Mouse (Mus musculus): ENCODE measurements around the gene Gm9945. TPM values are rescaled to one million over a fixed set of nuclear protein-coding genes. Genes with fewer than 3 reads are reported as not detected.

Gene Gm9945
- polyA plus RNA-seq, 1 experiment, result not detected

GRCm38 (mm10) chr11:53481088-53481730, 1.2 kb downstream of the Gm9945 start:
- no peaks in the 10 kb centered on the region for H3K27me3 ChIP-seq (ENCODE audit: control insufficient read depth, insufficient read depth, insufficient read length)
- no peaks in the 10 kb centered on the region for H3K79me3 ChIP-seq (ENCODE audit: low read depth)
- no peaks in the 10 kb centered on the region for H3K36me3 ChIP-seq (ENCODE audit: control insufficient read depth, insufficient read depth)
- H3ac ChIP-seq (ENCODE audit: control insufficient read depth, insufficient read length, low read depth), result no peak overlapping the region
- H3K79me2 ChIP-seq (ENCODE audit: control insufficient read depth, insufficient read depth), result no peaks in the 10 kb centered on the region
- H3K4me3 ChIP-seq (ENCODE audit: insufficient read depth, poor library complexity, severe bottlenecking), result no peak overlapping the region
- no peak for TF ChIP-seq USF1 (IDR thresholded peaks at IDR 0.05; ENCODE audit: low read depth)
- no peak for TF ChIP-seq CTCF (IDR thresholded peaks at IDR 0.05; ENCODE audit: control insufficient read depth, insufficient read depth, insufficient read length)
- no peak for TF ChIP-seq CEBPB (IDR thresholded peaks at IDR 0.05; ENCODE audit: low read depth)
- TF ChIP-seq MAX (IDR thresholded peaks at IDR 0.05), result no peak
- no peak for TF ChIP-seq FOSL1 (IDR thresholded peaks at IDR 0.05; ENCODE audit: insufficient read depth, low read length, poor library complexity, severe bottlenecking)
- TF ChIP-seq MYOD1 (IDR thresholded peaks at IDR 0.05; ENCODE audit: control insufficient read depth, insufficient read length, low read depth), result no peak
- no peak for TF ChIP-seq MYOG (IDR thresholded peaks at IDR 0.05; ENCODE audit: control insufficient read depth, extremely low read depth, insufficient read length)

GRCm38 (mm10) chr11:53483159-53483891, 3.4 kb downstream of the Gm9945 start:
- no peak overlapping the region for H3ac ChIP-seq (ENCODE audit: control insufficient read depth, insufficient read length, low read depth)
- no peak overlapping the region for H3K4me3 ChIP-seq (ENCODE audit: insufficient read depth, poor library complexity, severe bottlenecking)
- H3K36me3 ChIP-seq (ENCODE audit: control insufficient read depth, insufficient read depth), result no peaks in the 10 kb centered on the region
- no peaks in the 10 kb centered on the region for H3K79me2 ChIP-seq (ENCODE audit: control insufficient read depth, insufficient read depth)
- no peaks in the 10 kb centered on the region for H3K79me3 ChIP-seq (ENCODE audit: low read depth)
- no peaks in the 10 kb centered on the region for H3K27me3 ChIP-seq (ENCODE audit: control insufficient read depth, insufficient read depth, insufficient read length)
- TF ChIP-seq FOSL1 (IDR thresholded peaks at IDR 0.05; ENCODE audit: insufficient read depth, low read length, poor library complexity, severe bottlenecking) (peak; percentile 7), MYOG (IDR thresholded peaks at IDR 0.05; ENCODE audit: control insufficient read depth, extremely low read depth, insufficient read length) (no peak)

- Histone ChIP-seq H3K36me3 (ENCODE audit: control insufficient read depth, insufficient read depth) (no peaks in the 10 kb centered on the region), H3K79me3 (ENCODE audit: low read depth) (no peaks in the 10 kb centered on the region)
- TF ChIP-seq MAX (IDR thresholded peaks at IDR 0.05) (peak; percentile 32), FOSL1 (IDR thresholded peaks at IDR 0.05; ENCODE audit: insufficient read depth, low read length, poor library complexity, severe bottlenecking) (no peak), USF1 (IDR thresholded peaks at IDR 0.05; ENCODE audit: low read depth) (peak; percentile 48), MYOG (IDR thresholded peaks at IDR 0.05; ENCODE audit: control insufficient read depth, extremely low read depth, insufficient read length) (no peak), MYOD1 (IDR thresholded peaks at IDR 0.05; ENCODE audit: control insufficient read depth, insufficient read length, low read depth) (no peak), CTCF (IDR thresholded peaks at IDR 0.05; ENCODE audit: control insufficient read depth, insufficient read depth, insufficient read length) (no peak), CEBPB (IDR thresholded peaks at IDR 0.05; ENCODE audit: low read depth) (no peak)
Observed at GRCm38 (mm10) chr11:53485719-53486118, 5.8 kb downstream of the Gm9945 start.

GRCm38 (mm10) chr11:53486351-53486750, 6.4 kb downstream of the Gm9945 start:
- TF ChIP-seq CTCF (IDR thresholded peaks at IDR 0.05; ENCODE audit: control insufficient read depth, insufficient read depth, insufficient read length) (no peak), MYOD1 (IDR thresholded peaks at IDR 0.05; ENCODE audit: control insufficient read depth, insufficient read length, low read depth) (no peak), MAX (IDR thresholded peaks at IDR 0.05) (no peak), FOSL1 (IDR thresholded peaks at IDR 0.05; ENCODE audit: insufficient read depth, low read length, poor library complexity, severe bottlenecking) (no peak), MYOG (IDR thresholded peaks at IDR 0.05; ENCODE audit: control insufficient read depth, extremely low read depth, insufficient read length) (no peak), USF1 (IDR thresholded peaks at IDR 0.05; ENCODE audit: low read depth) (no peak), CEBPB (IDR thresholded peaks at IDR 0.05; ENCODE audit: low read depth) (no peak)
- Histone ChIP-seq H3K79me3 (ENCODE audit: low read depth) (no peaks in the 10 kb centered on the region), H3K79me2 (ENCODE audit: control insufficient read depth, insufficient read depth) (no peaks in the 10 kb centered on the region), H3K4me3 (ENCODE audit: insufficient read depth, poor library complexity, severe bottlenecking) (no peak overlapping the region), H3K27me3 (ENCODE audit: control insufficient read depth, insufficient read depth, insufficient read length) (no peaks in the 10 kb centered on the region), H3K36me3 (ENCODE audit: control insufficient read depth, insufficient read depth) (no peaks in the 10 kb centered on the region), H3ac (ENCODE audit: control insufficient read depth, insufficient read length, low read depth) (no peak overlapping the region)

More at GRCm38 (mm10) chr11:53485719-53486118, 5.8 kb downstream of the Gm9945 start:
- Histone ChIP-seq H3K4me3 (ENCODE audit: insufficient read depth, poor library complexity, severe bottlenecking) (no peak overlapping the region), H3K79me2 (ENCODE audit: control insufficient read depth, insufficient read depth) (no peaks in the 10 kb centered on the region), H3ac (ENCODE audit: control insufficient read depth, insufficient read length, low read depth) (no peak overlapping the region), H3K27me3 (ENCODE audit: control insufficient read depth, insufficient read depth, insufficient read length) (no peaks in the 10 kb centered on the region)

- Histone ChIP-seq H3K79me2 (ENCODE audit: control insufficient read depth, insufficient read depth) (no peaks in the 10 kb centered on the region), H3K79me3 (ENCODE audit: low read depth) (no peaks in the 10 kb centered on the region)
- TF ChIP-seq USF1 (IDR thresholded peaks at IDR 0.05; ENCODE audit: low read depth), result no peak
- no peak for TF ChIP-seq CTCF (IDR thresholded peaks at IDR 0.05; ENCODE audit: control insufficient read depth, insufficient read depth, insufficient read length)
- TF ChIP-seq MYOD1 (IDR thresholded peaks at IDR 0.05; ENCODE audit: control insufficient read depth, insufficient read length, low read depth), result no peak
- no peak for TF ChIP-seq MYOG (IDR thresholded peaks at IDR 0.05; ENCODE audit: control insufficient read depth, extremely low read depth, insufficient read length)
- TF ChIP-seq CEBPB (IDR thresholded peaks at IDR 0.05; ENCODE audit: low read depth), result no peak
- TF ChIP-seq MAX (IDR thresholded peaks at IDR 0.05), result no peak
- no peak for TF ChIP-seq FOSL1 (IDR thresholded peaks at IDR 0.05; ENCODE audit: insufficient read depth, low read length, poor library complexity, severe bottlenecking)
Observed at GRCm38 (mm10) chr11:53486822-53487594, 7.0 kb downstream of the Gm9945 start.

More at GRCm38 (mm10) chr11:53486822-53487594, 7.0 kb downstream of the Gm9945 start:
- H3K4me3 ChIP-seq (ENCODE audit: insufficient read depth, poor library complexity, severe bottlenecking), result no peak overlapping the region
- H3K36me3 ChIP-seq (ENCODE audit: control insufficient read depth, insufficient read depth), result no peaks in the 10 kb centered on the region
- no peak overlapping the region for H3ac ChIP-seq (ENCODE audit: control insufficient read depth, insufficient read length, low read depth)
- H3K27me3 ChIP-seq (ENCODE audit: control insufficient read depth, insufficient read depth, insufficient read length), result no peaks in the 10 kb centered on the region

All from C2C12 (cell line).